Comparison of ENCODE assay signal across 23 mouse cellular contexts in the genomic region with DNA sequence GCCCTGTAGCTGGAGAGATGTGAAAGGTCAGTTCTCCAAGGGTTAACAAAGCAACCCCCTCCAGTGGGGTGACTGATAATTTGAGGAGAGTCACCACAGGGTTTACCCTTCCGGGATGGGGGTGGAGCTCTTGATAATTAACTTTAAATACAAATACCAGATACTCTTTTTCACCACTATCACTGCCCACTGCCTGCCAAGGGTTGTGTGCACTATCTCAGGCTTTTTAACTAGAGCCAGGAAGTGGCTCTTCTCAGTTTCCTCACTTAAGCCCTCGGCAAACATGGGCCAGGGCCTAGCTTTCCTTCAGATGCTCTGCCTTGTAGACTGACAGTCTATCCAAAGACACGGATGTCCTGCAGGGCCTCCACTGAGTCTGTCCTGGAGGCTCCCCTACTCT. TPM values are rescaled to one million over a fixed set of nuclear protein-coding genes. Genes with fewer than 3 reads are reported as not detected.
DNase-seq lines count a peak whose midpoint lies in the region; ATAC-seq lines count a peak whose summit lies in the region.
"Had no signal": no experiment of that assay in that cellular context is flagged by ENCODE, and none has a peak within 500 bp of the region (broad histone marks: within the 10 kb centered on the region; RNA-seq: fewer than 3 reads in every experiment).

No protein-coding gene starts in this region.

- H3K4me1 ChIP-seq in heart, embryonic 11.5 days (ENCODE audit: control insufficient read depth, insufficient read depth, low read length) = 0 out of 2 replicates have a peak, but pooled peaks cover 5% of the 10 kb centered on the region
- peaks cover 17% of the 10 kb centered on the region for H3K4me1 ChIP-seq in liver, embryonic 15.5 days (replicated peaks)
- H3K4me1 ChIP-seq: embryonic facial prominence, embryonic 12.5 days; forebrain, embryonic 15.5 days; hindbrain, embryonic 15.5 days; limb, embryonic 12.5 days; midbrain, embryonic 12.5 days had no signal

- H3K4me3 ChIP-seq in heart, embryonic 11.5 days (ENCODE audit: low read depth, low read length) = no peak overlapping the region
- no peak overlapping the region for H3K4me3 ChIP-seq in liver, embryonic 15.5 days (replicated peaks)
- H3K4me3 ChIP-seq: embryonic facial prominence, embryonic 12.5 days; forebrain, embryonic 15.5 days; hindbrain, embryonic 15.5 days; limb, embryonic 12.5 days; midbrain, embryonic 12.5 days; myocyte had no signal

- 13% methylated on average over 3 of the region's 3 CpGs for WGBS in heart, embryonic 11.5 days (ENCODE audit: insufficient replicate concordance)
- WGBS in liver, embryonic 15.5 days (ENCODE audit: insufficient replicate concordance) = 19% methylated on average over 3 of the region's 3 CpGs

- DNase-seq in heart, postnatal 10 days = no peak
- peak; percentile 63 for DNase-seq in CD4-positive helper T cell, adult 2 months (ENCODE audit: low read depth, low spot score)
- peak; percentile 28 for DNase-seq in T-cell, adult 2 months (ENCODE audit: low spot score)
- no peak for DNase-seq in cerebellum, postnatal 36 days
- no peak for DNase-seq in gastrocnemius, adult 8-10 months (ENCODE audit: low spot score in 2 of 2)
- DNase-seq in layer of hippocampus, adult 18-20 months (ENCODE audit: low spot score in 2 of 2) = no peak
- DNase-seq: adrenal gland, adult 8-10 months; cerebellum, postnatal 14 days; kidney, adult 2 months; kidney, postnatal 4 days; right cerebral cortex, postnatal 4 days had no signal

- no peaks in the 10 kb centered on the region for H3K36me3 ChIP-seq in heart, embryonic 11.5 days (ENCODE audit: control insufficient read depth, insufficient read depth, low read length)
- no peaks in the 10 kb centered on the region for H3K36me3 ChIP-seq in liver, embryonic 15.5 days (replicated peaks)
- H3K36me3 ChIP-seq: forebrain, embryonic 15.5 days; hindbrain, embryonic 15.5 days had no signal

- no peak overlapping the region; the same call in 1 of the 2 replicates for H3K9ac ChIP-seq in heart, embryonic 11.5 days (ENCODE audit: low read depth, low read length)
- no peak overlapping the region for H3K9ac ChIP-seq in liver, embryonic 15.5 days
- H3K9ac ChIP-seq: embryonic facial prominence, embryonic 12.5 days; forebrain, embryonic 15.5 days; hindbrain, embryonic 15.5 days; limb, embryonic 12.5 days; midbrain, embryonic 12.5 days had no signal

- H3K27ac ChIP-seq in heart, embryonic 11.5 days (ENCODE audit: low read depth, low read length) = peak overlapping the region; percentile 51; the same call in 1 of the 2 replicates
- peak overlapping the region; percentile 54 for H3K27ac ChIP-seq in liver, embryonic 15.5 days (replicated peaks)
- H3K27ac ChIP-seq: embryonic facial prominence, embryonic 12.5 days; forebrain, embryonic 15.5 days; hindbrain, embryonic 15.5 days; midbrain, embryonic 12.5 days had no signal

- H3K4me2 ChIP-seq in heart, embryonic 11.5 days = no peak overlapping the region
- peak overlapping the region; percentile 13; the same call in 1 of the 2 replicates for H3K4me2 ChIP-seq in liver, embryonic 15.5 days
- H3K4me2 ChIP-seq: embryonic facial prominence, embryonic 12.5 days; forebrain, embryonic 15.5 days; hindbrain, embryonic 15.5 days; limb, embryonic 12.5 days; midbrain, embryonic 12.5 days had no signal

- ATAC-seq in heart, embryonic 11.5 days (replicated peaks; ENCODE audit: insufficient number of reproducible peaks, low FRiP score, low TSS enrichment) = no peak
- ATAC-seq in liver, embryonic 15.5 days (ENCODE audit: insufficient read depth) = peak; percentile 22
- ATAC-seq: Patski had no signal

- no peaks in the 10 kb centered on the region for H3K9me3 ChIP-seq in heart, embryonic 11.5 days (replicated peaks; ENCODE audit: control insufficient read depth, low read length)
- no peaks in the 10 kb centered on the region for H3K9me3 ChIP-seq in liver, embryonic 15.5 days (replicated peaks)
- H3K9me3 ChIP-seq: forebrain, embryonic 15.5 days; hindbrain, embryonic 15.5 days; limb, embryonic 12.5 days; midbrain, embryonic 12.5 days had no signal

- H3K27me3 ChIP-seq in heart, embryonic 11.5 days (ENCODE audit: control insufficient read depth, insufficient read depth, low read length) = no peaks in the 10 kb centered on the region
- no peaks in the 10 kb centered on the region for H3K27me3 ChIP-seq in liver, embryonic 15.5 days
- H3K27me3 ChIP-seq: embryonic facial prominence, embryonic 12.5 days; forebrain, embryonic 15.5 days; hindbrain, embryonic 15.5 days; limb, embryonic 12.5 days; midbrain, embryonic 12.5 days; Patski had no signal

- intact Hi-C loops in heart, postnatal 10 days (cut with DNase I) = loop anchor here (5.0 kb wide), 1 partner anchor 487 kb away; no protein-coding TSS in a partner anchor

RNA-seq across cellular contexts. Expression of a gene that starts 15.5 kb away (rescaled TPM):
- polyA plus RNA-seq in heart, embryonic 11.5 days (2014; fragmentation: Nextera tagmentation; extraction: Ambion mirVana) = 11.3 and 12.2 TPM in 2 replicates
- total RNA-seq in heart, postnatal 10 days (2021) = 100 to 1,000 TPM; 125 to 130 TPM
- 11.1 and 12.5 TPM in 2 replicates for polyA plus RNA-seq in liver, embryonic 15.5 days (2015; fragmentation: Nextera tagmentation; extraction: Ambion mirVana)
- total RNA-seq in gastrocnemius, adult 8-10 months (2022) = 100 to 1,000 TPM; 116 to 196 (median 125) TPM
- total RNA-seq in layer of hippocampus, adult 18-20 months (2021) = 10 to 100 TPM; 32.2 to 36.8 TPM
- polyA plus RNA-seq: forebrain, embryonic 15.5 days; limb, embryonic 12.5 days had no signal

RNA-seq across cellular contexts. Expression of a gene that starts 23.5 kb away (rescaled TPM):
- 1.5 and 1.8 TPM in 2 replicates for polyA plus RNA-seq in heart, embryonic 11.5 days (2014; fragmentation: Nextera tagmentation; extraction: Ambion mirVana)
- total RNA-seq in heart, postnatal 10 days (2021) = not detected
- 54.1 and 54.2 TPM in 2 replicates for polyA plus RNA-seq in liver, embryonic 15.5 days (2015; fragmentation: Nextera tagmentation; extraction: Ambion mirVana)
- not detected for total RNA-seq in gastrocnemius, adult 8-10 months (2022)
- total RNA-seq in layer of hippocampus, adult 18-20 months (2021) = not detected
- total RNA-seq: adrenal gland, adult 8-10 months; gastrocnemius, adult 18-20 months; left cerebral cortex, adult 18-20 months had no signal
- polyA plus RNA-seq: C2C12; embryonic facial prominence, embryonic 12.5 days; forebrain, embryonic 15.5 days; hindbrain, embryonic 15.5 days; limb, embryonic 12.5 days; midbrain, embryonic 12.5 days; myocyte; Patski had no signal

RNA-seq across cellular contexts. Expression of a gene that starts 56.8 kb away (rescaled TPM):
- 54.8 and 66.1 TPM in 2 replicates for polyA plus RNA-seq in heart, embryonic 11.5 days (2014; fragmentation: Nextera tagmentation; extraction: Ambion mirVana)
- total RNA-seq in heart, postnatal 10 days (2021) = 10 to 100 TPM; 22.7 to 24.6 TPM
- polyA plus RNA-seq in liver, embryonic 15.5 days (2015; fragmentation: Nextera tagmentation; extraction: Ambion mirVana) = 13.6 and 14.8 TPM in 2 replicates
- total RNA-seq in gastrocnemius, adult 8-10 months (2022) = 10 to 100 TPM; 30.9 to 40.8 (median 32.1) TPM
- 10 to 100 TPM; 58.3 to 63.9 TPM for total RNA-seq in layer of hippocampus, adult 18-20 months (2021)

Comparison
In these comparisons a context has a peak if more than half of its experiments do, and no peak if none do; other contexts are left out.
1. DNase-seq: peak in CD4-positive helper T cell, adult 2 months (single experiment) and T-cell, adult 2 months (single experiment); none in heart, postnatal 10 days (0 of 2), cerebellum, postnatal 36 days (0 of 2), gastrocnemius, adult 8-10 months (0 of 2) and layer of hippocampus, adult 18-20 months (0 of 2).